Mouse (Mus musculus): ENCODE measurements around the gene Gm4778. TPM values are rescaled to one million over a fixed set of nuclear protein-coding genes. Genes with fewer than 3 reads are reported as not detected.

Gm4778 gene
- total RNA-seq (2023), result not detected in 2 replicates

DNA sequence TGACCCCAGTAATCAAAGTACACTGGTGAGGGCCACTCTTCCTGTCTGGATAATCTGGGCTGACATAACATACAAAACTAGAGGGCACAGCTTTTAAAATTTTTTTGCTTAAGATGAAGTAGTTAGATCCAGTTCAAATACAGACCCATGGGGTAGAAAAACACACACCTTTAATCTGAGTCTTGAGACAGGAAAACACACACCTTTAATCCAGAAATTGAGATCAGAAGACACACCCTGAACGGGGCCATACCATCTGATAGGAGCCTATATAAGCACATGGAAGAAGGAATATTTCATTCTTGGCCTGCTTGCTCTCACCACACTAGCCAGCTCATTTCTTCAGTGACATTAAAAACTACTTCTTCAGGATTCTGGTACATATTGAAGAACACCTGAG lies at the start of gene Gm4778:
Gene Gm4778 (plus strand): TSS at position 301 of the 400 bp plus-strand sequence.

DNA sequence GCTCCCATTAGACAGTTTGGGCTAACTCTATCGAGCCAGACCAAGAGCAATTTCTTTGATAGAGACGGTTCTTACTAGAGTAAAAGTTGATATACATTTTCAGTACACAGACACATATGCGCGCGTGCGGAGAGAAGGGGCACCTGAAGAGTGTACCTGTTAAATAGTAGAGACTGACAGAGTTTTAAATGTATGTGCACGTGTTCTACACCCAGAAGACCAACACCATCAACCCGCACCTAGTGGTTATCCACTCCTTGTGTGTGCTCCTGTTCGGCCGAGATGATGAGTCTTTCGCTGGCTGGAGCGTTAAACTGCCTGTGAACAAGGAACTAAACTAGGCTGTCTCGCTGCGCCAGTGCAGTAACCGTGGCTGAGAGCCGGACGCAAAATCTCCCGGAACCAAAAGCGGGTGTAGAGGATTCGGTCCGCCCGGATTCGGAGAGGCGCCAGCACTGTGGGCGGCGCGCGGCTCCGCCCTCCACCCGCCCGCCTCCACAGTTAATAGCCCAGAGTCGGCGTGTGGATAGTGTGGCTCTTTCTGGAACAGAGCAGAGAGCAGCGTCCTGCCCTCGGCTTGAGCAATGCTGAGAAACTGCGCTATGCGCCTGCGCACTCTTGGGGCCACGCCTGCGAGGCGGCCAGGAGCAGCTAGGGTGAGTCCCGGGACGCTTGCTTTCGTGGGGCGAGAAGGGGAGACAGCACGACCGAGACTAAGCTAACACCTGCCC lies 46.0 kb downstream of the Gm4778 start, which contains the start of gene Them4:
Gene Them4 (plus strand): TSS at position 457 of the 731 bp plus-strand sequence.

Other genes starting within 250 kb of the Gm4778 start
- gene Gm9125, start 209.2 kb upstream of the Gm4778 start, total RNA-seq (2023), result not detected in 2 replicates
- gene Gm10697, start 191.4 kb upstream of the Gm4778 start, total RNA-seq (2023), result not detected in 2 replicates
- gene Gm10696, start 85.8 kb upstream of the Gm4778 start, total RNA-seq (2023), result not detected in 2 replicates
- not detected in 2 replicates for gene Gm5286, start 67.3 kb upstream of the Gm4778 start, total RNA-seq (2023)
- gene Them4, start 46.1 kb downstream of the Gm4778 start, total RNA-seq (2023), result 0.35 and 0.75 TPM in 2 replicates
- not detected in 2 replicates for gene Them5, start 78.1 kb downstream of the Gm4778 start, total RNA-seq (2023)
- not detected in 2 replicates for gene C2cd4d, start 98.4 kb downstream of the Gm4778 start, total RNA-seq (2023)
- gene Rorc, start 108.8 kb downstream of the Gm4778 start, total RNA-seq (2023), result not detected in 2 replicates
- gene Lingo4, start 134.5 kb downstream of the Gm4778 start, total RNA-seq (2023), result not detected in 2 replicates
- gene Tdrkh, start 149.2 kb downstream of the Gm4778 start, total RNA-seq (2023), result 0.38 and 1.3 TPM in 2 replicates
- gene Mrpl9, start 179.3 kb downstream of the Gm4778 start, total RNA-seq (2023), result 21.5 and 28.5 TPM in 2 replicates
- not detected in 2 replicates for gene Oaz3, start 179.9 kb downstream of the Gm4778 start, total RNA-seq (2023)
- gene Celf3, start 214.3 kb downstream of the Gm4778 start, total RNA-seq (2023), result not detected in 2 replicates
- gene Riiad1, start 216.3 kb downstream of the Gm4778 start, total RNA-seq (2023), result 1.3 and 2.0 TPM in 2 replicates

All from neutrophil, adult 65 days (primary cell).